Mouse (Mus musculus) forebrain, embryonic 16.5 days (tissue): Measurements from ENCODE around the gene Neurl1a. TPM values are rescaled to one million over a fixed set of nuclear protein-coding genes. Genes with fewer than 3 reads are reported as not detected.

Source experiments
- ATAC-seq: fragments of 200-750 bp; cut with Nextera tagmentation; 2 replicates; pipeline ENCODE4 v1.8.0; 2017; ENCODE audit warnings: mild to moderate bottlenecking, moderate library complexity
- H3K27ac ChIP-seq: fragments of 300-500 bp; sonication (generic); 2 replicates; pipeline ENCODE4 v1.5.1; 2014; ENCODE audit warnings: low read length, control low read depth
- H3K27me3 ChIP-seq: fragments of 300-500 bp; sonication (generic); replicated peaks from 2 replicates; pipeline ENCODE4 v1.6.1; 2014; ENCODE audit warnings: low read length; ENCODE audit not compliant: control insufficient read depth, insufficient read depth
- H3K36me3 ChIP-seq: fragments of 300-500 bp; sonication (generic); 2 replicates; pipeline ENCODE4 v1.6.1; 2014; ENCODE audit not compliant: control insufficient read depth, insufficient read depth
- H3K4me1 ChIP-seq: fragments of 300-500 bp; sonication (generic); replicated peaks from 2 replicates; pipeline ENCODE4 v1.6.1; 2014; ENCODE audit warnings: low read length; ENCODE audit not compliant: control insufficient read depth, insufficient read depth
- H3K4me2 ChIP-seq: fragments of 300-500 bp; sonication (generic); 2 replicates; pipeline ENCODE4 v1.6.1; 2014; ENCODE audit warnings: mild to moderate bottlenecking, low read length, control low read depth
- H3K4me3 ChIP-seq: fragments of 300-500 bp; sonication (generic); replicated peaks from 2 replicates; pipeline ENCODE4 v1.5.1; 2014; ENCODE audit warnings: mild to moderate bottlenecking, low read length, control low read depth
- H3K9ac ChIP-seq: fragments of 300-500 bp; sonication (generic); replicated peaks from 2 replicates; pipeline ENCODE4 v1.6.1; 2014; ENCODE audit warnings: low read depth, low read length, control low read depth
- H3K9me3 ChIP-seq: fragments of 300-500 bp; sonication (generic); 2 replicates; pipeline ENCODE4 v1.6.1; 2016; ENCODE audit warnings: low read length; ENCODE audit not compliant: control insufficient read depth
- WGBS: fragments of 180-500 bp; shearing (Covaris S2); extraction: QIAGEN DNeasy Blood & Tissue Kit; methylation state at CpG from one replicate; pipeline ENCODE4 v1.1.7; 2014; 5-methylcytosine and 5-hydroxymethylcytosine counted together
- polyA plus RNA-seq: library from polyadenylated mRNA; unstranded; fragments of >200 nt; fragmentation: Nextera tagmentation; extraction: Ambion mirVana; gene quantifications from 2 replicates; pipeline ENCODE4 v1.2.1, GENCODE M21; 2015

Gene Neurl1a
- polyA plus RNA-seq, 1 experiment from 2014 or later, result 11.0 TPM

GRCm38 (mm10) chr19:47279788-47280532 lies 101.3 kb downstream of the Neurl1a start:
- 70% methylated on average over 15 of the region's 15 CpGs for WGBS

GRCm38 (mm10) chr19:47280894-47281293 lies 102.3 kb downstream of the Neurl1a start:
- Histone ChIP-seq H3K27ac (no peak overlapping the region), H3K4me1 (peaks cover 14% of the 10 kb centered on the region), H3K9me3 (no peaks in the 10 kb centered on the region), H3K4me2 (no peak overlapping the region), H3K36me3 (no peaks in the 10 kb centered on the region), H3K9ac (no peak overlapping the region), H3K4me3 (no peak overlapping the region), H3K27me3 (no peaks in the 10 kb centered on the region)
- WGBS, result 83% methylated on average over 9 of the region's 9 CpGs
- ATAC-seq, result no peak

More at GRCm38 (mm10) chr19:47279788-47280532, 101.3 kb downstream of the Neurl1a start:
- Histone ChIP-seq H3K27me3 (no peaks in the 10 kb centered on the region), H3K4me1 (peaks cover 14% of the 10 kb centered on the region), H3K4me2 (no peak overlapping the region), H3K9ac (no peak overlapping the region), H3K36me3 (no peaks in the 10 kb centered on the region), H3K27ac (peak overlapping the region; percentile 62), H3K4me3 (no peak overlapping the region), H3K9me3 (no peaks in the 10 kb centered on the region)
- ATAC-seq, result peak; percentile 82

DNA sequence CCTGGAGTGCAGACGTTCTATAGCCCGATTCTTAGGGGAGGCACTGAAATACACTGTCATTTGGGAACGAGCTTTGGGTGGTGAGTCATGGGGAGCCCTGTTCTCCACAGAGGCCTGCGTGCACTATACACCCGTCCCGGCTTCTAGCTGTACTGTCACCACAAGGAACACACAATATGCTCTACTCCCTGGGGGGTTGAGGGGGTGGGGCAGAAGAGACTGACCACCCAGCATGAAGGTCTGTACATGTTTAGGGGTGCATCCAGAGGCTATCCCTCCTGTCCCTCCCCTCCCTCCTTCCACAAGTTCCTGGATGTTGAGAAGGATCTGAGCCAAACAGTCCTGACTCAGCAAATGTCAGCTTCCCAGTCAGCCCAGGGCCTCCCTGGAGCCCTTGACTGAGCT lies 103.4 kb downstream of the Neurl1a start:
- no peaks in the 10 kb centered on the region for H3K36me3 ChIP-seq
- H3K9me3 ChIP-seq, result no peaks in the 10 kb centered on the region
- no peak for ATAC-seq
- 73% methylated on average over 6 of the region's 6 CpGs for WGBS
- no peaks in the 10 kb centered on the region for H3K27me3 ChIP-seq
- H3K4me3 ChIP-seq, result no peak overlapping the region
- H3K27ac ChIP-seq, result no peak overlapping the region
- no peak overlapping the region for H3K4me2 ChIP-seq
- no peak overlapping the region for H3K9ac ChIP-seq
- peaks cover 14% of the 10 kb centered on the region for H3K4me1 ChIP-seq

- Histone ChIP-seq H3K36me3 (no peaks in the 10 kb centered on the region), H3K9me3 (no peaks in the 10 kb centered on the region), H3K27ac (no peak overlapping the region), H3K4me2 (no peak overlapping the region), H3K9ac (no peak overlapping the region), H3K4me1 (peaks cover 14% of the 10 kb centered on the region), H3K27me3 (no peaks in the 10 kb centered on the region), H3K4me3 (no peak overlapping the region)
- 98% methylated on average over 17 of the region's 17 CpGs for WGBS
- no peak for ATAC-seq
Observed at GRCm38 (mm10) chr19:47282688-47283215, 104.1 kb downstream of the Neurl1a start.

DNA sequence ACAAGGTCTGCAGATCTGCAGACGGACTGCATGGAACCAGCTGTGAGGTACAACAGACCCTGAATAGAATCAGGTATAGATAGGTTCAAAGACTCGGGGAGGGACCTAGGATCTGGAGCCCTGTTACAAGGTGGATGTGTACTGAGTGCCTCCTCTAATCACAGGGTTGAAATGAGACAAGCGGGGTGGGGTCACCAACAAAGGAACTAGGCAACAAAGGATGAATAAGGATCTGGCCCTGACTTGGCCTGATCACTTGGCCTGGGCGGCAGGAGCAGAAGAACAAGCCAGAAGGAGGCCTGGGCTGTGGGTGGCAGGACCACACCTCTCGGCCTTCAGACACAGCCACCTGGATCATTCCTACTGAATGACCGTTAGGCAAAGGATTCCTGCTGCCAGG lies 107.0 kb downstream of the Neurl1a start:
- 73% methylated on average over 6 of the region's 6 CpGs for WGBS
- Histone ChIP-seq H3K27me3 (no peaks in the 10 kb centered on the region), H3K27ac (no peak overlapping the region), H3K9me3 (no peaks in the 10 kb centered on the region), H3K4me3 (no peak overlapping the region), H3K9ac (no peak overlapping the region), H3K4me2 (no peak overlapping the region), H3K4me1 (no peaks in the 10 kb centered on the region; the same call in 1 of the 2 replicates), H3K36me3 (no peaks in the 10 kb centered on the region)
- ATAC-seq, result no peak

- no peak for ATAC-seq
- no peaks in the 10 kb centered on the region for H3K27me3 ChIP-seq
- H3K9ac ChIP-seq, result no peak overlapping the region
- H3K9me3 ChIP-seq, result no peaks in the 10 kb centered on the region
- 76% methylated on average over 17 of the region's 17 CpGs for WGBS
- no peak overlapping the region for H3K27ac ChIP-seq
- no peaks in the 10 kb centered on the region for H3K36me3 ChIP-seq
- H3K4me1 ChIP-seq, result peaks cover 8% of the 10 kb centered on the region
- no peak overlapping the region for H3K4me2 ChIP-seq
- H3K4me3 ChIP-seq, result no peak overlapping the region
Observed at GRCm38 (mm10) chr19:47286886-47287450, 108.3 kb downstream of the Neurl1a start.

DNA sequence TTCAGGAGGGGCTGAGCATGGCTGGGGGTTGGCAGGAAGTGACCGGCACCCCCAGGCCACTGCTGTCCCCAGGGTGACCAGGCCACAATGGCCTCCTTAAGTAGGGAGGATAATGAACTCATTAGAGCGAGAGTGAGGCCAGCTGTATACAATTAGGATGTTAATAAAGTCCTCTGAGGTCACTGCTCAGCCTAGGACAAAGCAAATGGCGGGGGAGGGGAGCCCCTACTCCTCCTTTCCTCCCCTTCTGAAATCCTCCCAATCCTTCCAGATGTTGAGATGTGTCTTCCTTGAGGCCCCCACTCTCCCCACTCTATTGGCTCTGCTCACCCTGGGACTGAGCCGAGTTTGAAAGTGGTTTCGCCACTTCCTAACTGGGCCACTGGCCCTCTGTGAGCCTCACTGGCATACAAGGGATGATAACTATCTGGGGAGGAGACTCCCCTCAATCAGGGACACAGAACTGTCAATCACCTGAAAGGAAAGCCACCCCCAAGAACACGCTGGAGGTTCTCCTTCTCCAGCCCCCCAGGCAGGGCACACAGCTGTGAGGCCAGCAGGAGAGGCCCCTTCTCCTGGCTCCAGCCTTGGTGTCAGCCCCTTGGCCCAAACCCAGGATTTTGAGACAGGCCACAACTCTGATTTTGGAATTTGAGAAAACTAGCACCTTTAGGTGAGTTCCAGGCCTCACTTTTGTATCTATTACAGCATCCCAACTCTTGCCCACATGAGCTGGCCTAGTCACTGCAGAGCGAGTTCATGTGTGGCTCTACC lies 112.9 kb downstream of the Neurl1a start:
- no peak overlapping the region for H3K4me3 ChIP-seq
- peaks cover 8% of the 10 kb centered on the region for H3K4me1 ChIP-seq
- H3K9ac ChIP-seq, result no peak overlapping the region
- H3K27ac ChIP-seq, result no peak overlapping the region
- no peaks in the 10 kb centered on the region for H3K27me3 ChIP-seq
- no peak overlapping the region for H3K4me2 ChIP-seq
- H3K36me3 ChIP-seq, result no peaks in the 10 kb centered on the region
- no peaks in the 10 kb centered on the region for H3K9me3 ChIP-seq
- WGBS, result 33% methylated on average over 7 of the region's 7 CpGs
- ATAC-seq, result no peak

- no peak overlapping the region for H3K27ac ChIP-seq
- no peak for ATAC-seq
- 49% methylated on average over 7 of the region's 7 CpGs for WGBS
Observed at GRCm38 (mm10) chr19:47292451-47292951, 113.9 kb downstream of the Neurl1a start.

GRCm38 (mm10) chr19:47298100-47298499 lies 119.5 kb downstream of the Neurl1a start:
- H3K9me3 ChIP-seq, result no peaks in the 10 kb centered on the region
- H3K4me2 ChIP-seq, result no peak overlapping the region
- no peaks in the 10 kb centered on the region for H3K36me3 ChIP-seq
- H3K9ac ChIP-seq, result no peak overlapping the region
- H3K4me3 ChIP-seq, result no peak overlapping the region
- H3K4me1 ChIP-seq, result peaks cover 19% of the 10 kb centered on the region
- no peak for ATAC-seq
- no peak overlapping the region for H3K27ac ChIP-seq
- H3K27me3 ChIP-seq, result no peaks in the 10 kb centered on the region
- 70% methylated on average over 11 of the region's 11 CpGs for WGBS

More at GRCm38 (mm10) chr19:47292451-47292951, 113.9 kb downstream of the Neurl1a start:
- peaks cover 8% of the 10 kb centered on the region for H3K4me1 ChIP-seq
- H3K4me3 ChIP-seq, result no peak overlapping the region
- H3K9me3 ChIP-seq, result no peaks in the 10 kb centered on the region
- H3K36me3 ChIP-seq, result no peaks in the 10 kb centered on the region
- H3K9ac ChIP-seq, result no peak overlapping the region; the same call in 1 of the 2 replicates
- no peaks in the 10 kb centered on the region for H3K27me3 ChIP-seq
- no peak overlapping the region for H3K4me2 ChIP-seq
